Mouse (Mus musculus) B cell, adult (primary cell): Measurements from ENCODE around the gene Olfr1387. TPM values are rescaled to one million over a fixed set of nuclear protein-coding genes. Genes with fewer than 3 reads are reported as not detected.

Source experiments
- total RNA-seq: library from RNA; stranded (reverse); gene quantifications from 4 replicates; pipeline ENCODE4 v1.2.4, GENCODE M21; 2023; ENCODE audit not compliant: inconsistent age

The Olfr1387 gene
- not detected in 4 replicates for total RNA-seq

DNA sequence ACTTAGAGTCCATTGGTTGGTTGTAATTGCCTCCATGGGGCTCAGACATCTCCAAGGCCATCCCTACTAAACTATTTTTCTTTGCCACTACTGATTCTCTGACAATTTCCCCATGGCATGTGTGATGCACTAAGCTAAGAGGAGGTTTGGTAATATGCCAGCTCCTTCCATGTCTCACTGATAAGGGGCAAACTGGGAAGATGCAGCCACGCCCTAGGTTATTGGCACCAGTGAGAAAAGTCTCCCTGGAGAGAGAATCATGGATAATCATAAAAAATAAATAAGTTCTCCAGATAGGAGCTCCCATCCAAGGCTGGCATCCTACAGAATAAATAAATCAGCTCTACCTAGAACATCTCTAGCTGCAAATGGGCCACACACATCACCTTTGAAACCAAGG is at the start of gene Olfr1387:
Gene Olfr1387, plus strand, starts transcription at position 301 of the 400 bp plus-strand sequence.

GRCm38 (mm10) chr11:49422767-49423166 is 32.4 kb upstream of the Olfr1387 start, which contains the start of gene Olfr1389:
Gene Olfr1389 (plus strand): TSS chr11:49423067.

GRCm38 (mm10) chr11:49436411-49436810 is 18.7 kb upstream of the Olfr1387 start, which contains the start of gene Olfr1388:
Gene Olfr1388 (plus strand): TSS chr11:49436624.

GRCm38 (mm10) chr11:49464746-49465145 is 9.6 kb downstream of the Olfr1387 start, which contains the start of gene Olfr1386:
Gene Olfr1386 (plus strand): TSS chr11:49465046.

GRCm38 (mm10) chr11:49488770-49489169 is 33.6 kb downstream of the Olfr1387 start, which contains the start of gene Olfr1385:
Gene Olfr1385 (plus strand): TSS chr11:49489070.

Other genes with a start within 250 kb of the Olfr1387 start
- gene Mgat1, start 211.2 kb upstream of the Olfr1387 start, total RNA-seq: 158 to 182 TPM (median 172 TPM) in 4 replicates
- 0.61 to 1.9 TPM (median 1.0 TPM) in 4 replicates for gene Olfr1393, start 177.0 kb upstream of the Olfr1387 start, total RNA-seq
- gene Olfr1392, start 170.1 kb upstream of the Olfr1387 start, total RNA-seq: 0.30 to 0.51 TPM in 2 of 4 replicates, not detected in the others
- gene Olfr10, start 150.6 kb upstream of the Olfr1387 start, total RNA-seq: not detected in 4 replicates
- not detected in 4 replicates for gene Olfr1391, start 132.6 kb upstream of the Olfr1387 start, total RNA-seq
- not detected in 4 replicates for gene Olfr1390, start 120.2 kb upstream of the Olfr1387 start, total RNA-seq
- not detected in 4 replicates for gene Olfr1389, start 32.3 kb upstream of the Olfr1387 start, total RNA-seq
- gene Olfr1388, start 18.7 kb upstream of the Olfr1387 start, total RNA-seq: 0.33 to 0.78 TPM (median 0.70 TPM) in 4 replicates
- gene Olfr1386, start 9.7 kb downstream of the Olfr1387 start, total RNA-seq: not detected in 4 replicates
- 0.27 TPM in 1 of 4 replicates, not detected in the others for gene Olfr1385, start 33.7 kb downstream of the Olfr1387 start, total RNA-seq
- not detected in 4 replicates for gene Olfr1384, start 51.4 kb downstream of the Olfr1387 start, total RNA-seq
- not detected in 4 replicates for gene Olfr1383, start 64.3 kb downstream of the Olfr1387 start, total RNA-seq
- gene Olfr1382, start 72.9 kb downstream of the Olfr1387 start, total RNA-seq: not detected in 4 replicates
- gene Olfr1381, start 88.1 kb downstream of the Olfr1387 start, total RNA-seq: not detected in 4 replicates
- not detected in 4 replicates for gene Olfr1380, start 101.5 kb downstream of the Olfr1387 start, total RNA-seq
- gene Flt4, start 153.9 kb downstream of the Olfr1387 start, total RNA-seq: not detected in 4 replicates
- not detected in 4 replicates for gene Scgb3a1, start 208.3 kb downstream of the Olfr1387 start, total RNA-seq